11 mouse cellular contexts compared by ENCODE assay signal in genomic region chr3:86002423-86002822, GRCm38 (mm10). TPM values are rescaled to one million over a fixed set of nuclear protein-coding genes. Genes with fewer than 3 reads are reported as not detected.
DNase-seq lines count a peak whose midpoint lies in the region; ATAC-seq and TF ChIP-seq lines count a peak whose summit lies in the region.
"Had no signal": no experiment of that assay in that cellular context is flagged by ENCODE, and none has a peak within 500 bp of the region (broad histone marks: within the 10 kb centered on the region; RNA-seq: fewer than 3 reads in every experiment).

Gene Prss48 (minus strand): TSS chr3:86002491.

- H3K9ac ChIP-seq in liver, embryonic 16.5 days (ENCODE audit: low read depth, low read length) = no peak within 1 kb of the TSS
- H3K9ac ChIP-seq: midbrain, embryonic 15.5 days had no signal

- intact Hi-C loops in gastrocnemius, adult 2 months (cut with DNase I) = no loop called here
- intact Hi-C loops in left cerebral cortex, postnatal 4 days (cut with DNase I) = no loop called here

- H3K9me3 ChIP-seq in liver, embryonic 16.5 days (replicated peaks; ENCODE audit: control insufficient read depth, low read length) = no peaks in the 10 kb centered on the region
- H3K9me3 ChIP-seq: midbrain, embryonic 15.5 days had no signal

- 82% methylated on average over 17 of the region's 17 CpGs for WGBS in liver, embryonic 16.5 days (ENCODE audit: insufficient replicate concordance)

- H3K4me1 ChIP-seq in liver, embryonic 16.5 days (ENCODE audit: control insufficient read depth, low read depth, low read length) = peaks cover 10% of the 10 kb centered on the region
- H3K4me1 ChIP-seq: midbrain, embryonic 15.5 days had no signal

- peak; percentile 40 for TF ChIP-seq CTCF in gastrocnemius, adult 2 months (IDR thresholded peaks at IDR 0.05)

- no peak within 1 kb of the TSS for H3K27ac ChIP-seq in gastrocnemius, adult 2 months
- peak within 1 kb of the TSS; percentile 13; the same call in 1 of the 2 replicates for H3K27ac ChIP-seq in liver, embryonic 16.5 days (ENCODE audit: low read length)
- H3K27ac ChIP-seq: midbrain, embryonic 15.5 days had no signal

- peak; percentile 30 for DNase-seq in gastrocnemius, adult 2 months
- DNase-seq in gastrocnemius, adult 8-10 months (ENCODE audit: low spot score in 2 of 2) = no peak
- DNase-seq in right cerebral cortex, postnatal 4 days = peak; percentile 6
- no peak for DNase-seq in right cerebral cortex, postnatal 25 days
- DNase-seq in thymus, postnatal 36 days = peak; percentile 5 to 13
- DNase-seq in left cerebral cortex, adult 11 months (ENCODE audit: low spot score) = no peak
- DNase-seq in left cerebral cortex, postnatal 4 days = no peak

- no peaks in the 10 kb centered on the region for H3K27me3 ChIP-seq in liver, embryonic 16.5 days (ENCODE audit: control insufficient read depth, insufficient read depth, low read depth, low read length)
- H3K27me3 ChIP-seq: midbrain, embryonic 15.5 days had no signal

- H3K4me2 ChIP-seq in liver, embryonic 16.5 days (ENCODE audit: low read depth, low read length) = no peak within 1 kb of the TSS
- H3K4me2 ChIP-seq: midbrain, embryonic 15.5 days had no signal

- no peak for ATAC-seq in liver, embryonic 16.5 days (ENCODE audit: low read depth)
- ATAC-seq: intestine, embryonic 16.5 days; midbrain, embryonic 15.5 days had no signal

- H3K36me3 ChIP-seq in liver, embryonic 16.5 days (ENCODE audit: control insufficient read depth, insufficient read depth) = no peaks in the 10 kb centered on the region
- H3K36me3 ChIP-seq: midbrain, embryonic 15.5 days had no signal

- no peak within 1 kb of the TSS for H3K4me3 ChIP-seq in gastrocnemius, adult 2 months
- no peak within 1 kb of the TSS for H3K4me3 ChIP-seq in liver, embryonic 16.5 days (ENCODE audit: low read depth, low read length)
- H3K4me3 ChIP-seq: midbrain, embryonic 15.5 days had no signal

RNA-seq across cellular contexts. Expression of gene Prss48, which starts in this region (rescaled TPM):
- not detected for total RNA-seq in gastrocnemius, adult 2 months (2021)
- not detected for total RNA-seq in gastrocnemius, adult 8-10 months (2022)
- polyA plus RNA-seq in liver, embryonic 16.5 days (2015; fragmentation: Nextera tagmentation; extraction: Ambion mirVana) = not detected in 2 replicates
- not detected for total RNA-seq in left cerebral cortex, postnatal 4 days (2021)
- polyA plus RNA-seq: frontal cortex, adult 2 months; intestine, embryonic 16.5 days; midbrain, embryonic 15.5 days had no signal

Comparison
In these comparisons a context has a peak if more than half of its experiments do, and no peak if none do; other contexts are left out.
1. DNase-seq: peak in right cerebral cortex, postnatal 4 days (single experiment) and thymus, postnatal 36 days (2 of 2); none in gastrocnemius, adult 8-10 months (0 of 2), right cerebral cortex, postnatal 25 days (single experiment), left cerebral cortex, adult 11 months (single experiment) and left cerebral cortex, postnatal 4 days (single experiment).
2. Peak in DNase-seq in gastrocnemius, adult 2 months; RNA of the gene not detected or under 1 TPM.